Comparison of ENCODE assay signal across 8 mouse cellular contexts in genomic region chr5:114371731-114372473, GRCm38 (mm10). TPM values are rescaled to one million over a fixed set of nuclear protein-coding genes. Genes with fewer than 3 reads are reported as not detected.
A peak's percentile ranks its signal among the peaks of the same experiment; 100 is the strongest.
DNase-seq lines count a peak whose midpoint lies in the region; ATAC-seq and TF ChIP-seq lines count a peak whose summit lies in the region.

No protein-coding gene starts in this region.

- peak overlapping the region; percentile 31; the same call in 1 of the 2 replicates for H3K9ac ChIP-seq in heart, embryonic 16.5 days (ENCODE audit: low read length)
- H3K9ac ChIP-seq in liver, postnatal 0 days (replicated peaks): peak overlapping the region; percentile 38

- peaks cover 88% of the 10 kb centered on the region for H3K4me1 ChIP-seq in E14TG2a.4 (replicated peaks; ENCODE audit: low read depth, low read length)
- peaks cover 65% of the 10 kb centered on the region for H3K4me1 ChIP-seq in heart, embryonic 16.5 days (ENCODE audit: control insufficient read depth, insufficient read depth, low read length)
- H3K4me1 ChIP-seq in liver, postnatal 0 days (ENCODE audit: insufficient read depth): peaks cover 42% of the 10 kb centered on the region

- peak overlapping the region; percentile 85 for H3K27ac ChIP-seq in heart, embryonic 16.5 days (ENCODE audit: low read length)
- H3K27ac ChIP-seq in liver, postnatal 0 days (ENCODE audit: low read depth): peak overlapping the region; percentile 62

- no peak for TF ChIP-seq EP300 in liver, postnatal 0 days (IDR thresholded peaks at IDR 0.05; ENCODE audit: low read depth)

- peaks cover 87% of the 10 kb centered on the region for H3K36me3 ChIP-seq in E14TG2a.4 (ENCODE audit: insufficient read depth, low read length)
- peaks cover 28% of the 10 kb centered on the region for H3K36me3 ChIP-seq in heart, embryonic 16.5 days (ENCODE audit: control insufficient read depth, insufficient read depth)
- H3K36me3 ChIP-seq in liver, postnatal 0 days (replicated peaks; ENCODE audit: insufficient read depth, low read length): peaks cover 50% of the 10 kb centered on the region

- no peak for TF ChIP-seq CTCF in E14TG2a.4 (conservative IDR thresholded peaks at IDR 0.05; ENCODE audit: low read length)
- TF ChIP-seq CTCF in liver, postnatal 0 days (IDR thresholded peaks at IDR 0.05; ENCODE audit: low read depth): no peak

- DNase-seq in embryo, embryonic 10.5 days (ENCODE audit: low spot score): peak; percentile 28
- no peak for DNase-seq in embryo, embryonic 9.5 days (ENCODE audit: extremely low spot score)
- DNase-seq in liver, postnatal 0 days: no peak
- no peak for DNase-seq in cerebellum, postnatal 10 days
- no peak for DNase-seq in cerebellum, adult 8-10 months
- no peak for DNase-seq in frontal cortex, postnatal 36 days (ENCODE audit: low spot score in 2 of 2)

- H3K4me3 ChIP-seq in E14TG2a.4 (replicated peaks; ENCODE audit: low read length): peak overlapping the region; percentile 50; the same call in 1 of the 2 replicates
- no peak overlapping the region for H3K4me3 ChIP-seq in heart, embryonic 16.5 days (ENCODE audit: low read length)
- H3K4me3 ChIP-seq in liver, postnatal 0 days (ENCODE audit: low read depth, low read length): no peak overlapping the region

- no peaks in the 10 kb centered on the region for H3K9me3 ChIP-seq in E14TG2a.4 (ENCODE audit: low read length)
- no peaks in the 10 kb centered on the region for H3K9me3 ChIP-seq in heart, embryonic 16.5 days (replicated peaks; ENCODE audit: control insufficient read depth, low read length)
- no peaks in the 10 kb centered on the region for H3K9me3 ChIP-seq in liver, postnatal 0 days (ENCODE audit: low read length)

- no peak for ATAC-seq in heart, embryonic 16.5 days (replicated peaks; ENCODE audit: extremely low read depth, insufficient read depth, low FRiP score)
- ATAC-seq in liver, postnatal 0 days: peak; percentile 45; the same call in 1 of the 2 replicates

- peak overlapping the region; percentile 10; the same call in 1 of the 2 replicates for H3K4me2 ChIP-seq in heart, embryonic 16.5 days (ENCODE audit: low read depth, low read length)
- peak overlapping the region; percentile 36 for H3K4me2 ChIP-seq in liver, postnatal 0 days (ENCODE audit: low read depth, low read length)

- WGBS in heart, embryonic 16.5 days: 49% methylated on average over 25 of the region's 25 CpGs
- WGBS in liver, postnatal 0 days (ENCODE audit: insufficient replicate concordance): 26% methylated on average over 25 of the region's 25 CpGs

- H3K27me3 ChIP-seq in E14TG2a.4 (ENCODE audit: insufficient read depth, low read length): no peaks in the 10 kb centered on the region
- no peaks in the 10 kb centered on the region for H3K27me3 ChIP-seq in heart, embryonic 16.5 days (ENCODE audit: control insufficient read depth, insufficient read depth, low read length)
- no peaks in the 10 kb centered on the region for H3K27me3 ChIP-seq in liver, postnatal 0 days (ENCODE audit: insufficient read depth, low read length)

RNA-seq across cellular contexts. Expression of gene Kctd10, which starts 8.4 kb away (rescaled TPM):
- polyA plus RNA-seq in heart, embryonic 16.5 days (2015; fragmentation: Nextera tagmentation; extraction: Ambion mirVana): 112 and 119 TPM in 2 replicates
- polyA plus RNA-seq in liver, postnatal 0 days (2015; fragmentation: Nextera tagmentation; extraction: Ambion mirVana): 16.4 and 17.4 TPM in 2 replicates

RNA-seq across cellular contexts. Expression of gene Ube3b, which starts 8.5 kb away (rescaled TPM):
- polyA plus RNA-seq in heart, embryonic 16.5 days (2015; fragmentation: Nextera tagmentation; extraction: Ambion mirVana): 44.2 and 50.9 TPM in 2 replicates
- 11.1 and 11.3 TPM in 2 replicates for polyA plus RNA-seq in liver, postnatal 0 days (2015; fragmentation: Nextera tagmentation; extraction: Ambion mirVana)
